Mouse (Mus musculus) adrenal gland, postnatal 10 days (tissue): Measurements from ENCODE around the gene Dpf2. TPM values are rescaled to one million over a fixed set of nuclear protein-coding genes. Genes with fewer than 3 reads are reported as not detected.
"Not testable (repeated sequence)": the region's sequence is repeated elsewhere in the genome, so short reads cannot be mapped to it uniquely, and the experiment has no call there.

Experiments used
- DNase-seq: peaks from one replicate; pipeline ENCODE4 v3.0.0; 2021; ENCODE audit warnings: mixed read lengths
- total RNA-seq, 2 experiments: library from RNA; stranded (reverse); gene quantifications; 2 replicates each; pipeline ENCODE4 v1.2.3; 2021

Dpf2 gene
- total RNA-seq, 2 experiments from 2014 or later: 105 to 119 TPM

- DNase-seq: no peak
Observed at GRCm38 (mm10) chr19:5893282-5894001, 19.4 kb downstream of the Dpf2 start.

- no peak for DNase-seq
Observed at GRCm38 (mm10) chr19:5892735-5893134, 20.1 kb downstream of the Dpf2 start.

- no peak for DNase-seq
Observed at GRCm38 (mm10) chr19:5892262-5892661, 20.5 kb downstream of the Dpf2 start.

- DNase-seq: no peak
Observed at GRCm38 (mm10) chr19:5891521-5892258, 21.1 kb downstream of the Dpf2 start.

GRCm38 (mm10) chr19:5889211-5889610 is 23.6 kb downstream of the Dpf2 start:
- no peak for DNase-seq

GRCm38 (mm10) chr19:5887234-5887815 is 25.5 kb downstream of the Dpf2 start:
- no peak for DNase-seq

- no peak for DNase-seq
Observed at GRCm38 (mm10) chr19:5885838-5886237, 27.0 kb downstream of the Dpf2 start.

- no peak for DNase-seq
Observed at GRCm38 (mm10) chr19:5883935-5884334, 28.9 kb downstream of the Dpf2 start.

- DNase-seq: not testable (repeated sequence)
Observed at GRCm38 (mm10) chr19:5882079-5882478, 30.7 kb downstream of the Dpf2 start.

GRCm38 (mm10) chr19:5881155-5881554 is 31.7 kb downstream of the Dpf2 start:
- DNase-seq: no peak

- DNase-seq: no peak
Observed at GRCm38 (mm10) chr19:5879735-5880134, 33.1 kb downstream of the Dpf2 start.

GRCm38 (mm10) chr19:5878916-5879315 is 33.9 kb downstream of the Dpf2 start:
- DNase-seq: peak; percentile 46

- peak; percentile 89 for DNase-seq
Observed at GRCm38 (mm10) chr19:5878362-5878722, 34.5 kb downstream of the Dpf2 start.

- peak; percentile 86 for DNase-seq
Observed at GRCm38 (mm10) chr19:5877618-5878361, 35.0 kb downstream of the Dpf2 start, which contains the start of gene Slc25a45. TSS of gene Slc25a45 (plus strand) at chr19:5877808.

GRCm38 (mm10) chr19:5874969-5875480 is 37.8 kb downstream of the Dpf2 start, which contains the start of gene Frmd8:
TSS of gene Frmd8 (minus strand) at chr19:5875274.
- DNase-seq: peak; percentile 94

GRCm38 (mm10) chr19:5874391-5874968 is 38.3 kb downstream of the Dpf2 start:
- no peak for DNase-seq

- DNase-seq: no peak
Observed at GRCm38 (mm10) chr19:5872931-5873556, 39.8 kb downstream of the Dpf2 start.

- DNase-seq: no peak
Observed at GRCm38 (mm10) chr19:5872528-5872927, 40.3 kb downstream of the Dpf2 start.

GRCm38 (mm10) chr19:5871683-5872082 is 41.1 kb downstream of the Dpf2 start:
- no peak for DNase-seq

- DNase-seq: peak; percentile 30
Observed at GRCm38 (mm10) chr19:5871273-5871672, 41.5 kb downstream of the Dpf2 start.

GRCm38 (mm10) chr19:5868096-5868495 is 44.7 kb downstream of the Dpf2 start:
- DNase-seq: peak; percentile 56
